Mouse (Mus musculus) heart, embryonic 11.5 days (tissue): Measurements from ENCODE around the gene 1700029P11Rik. TPM values are rescaled to one million over a fixed set of nuclear protein-coding genes. Genes with fewer than 3 reads are reported as not detected.

Experiments
- ATAC-seq: fragments of 200-750 bp; cut with Nextera tagmentation; replicated peaks from 2 replicates; pipeline ENCODE4 v1.8.0; 2017; ENCODE audit warnings: moderate library complexity; ENCODE audit not compliant: insufficient number of reproducible peaks, low FRiP score, low TSS enrichment
- H3K27ac ChIP-seq: fragments of 300-500 bp; sonication (generic); 2 replicates; pipeline ENCODE4 v1.5.1; 2014; ENCODE audit warnings: mild to moderate bottlenecking, low read depth, low read length
- H3K27me3 ChIP-seq: fragments of 300-500 bp; sonication (generic); 2 replicates; pipeline ENCODE4 v1.6.1; 2014; ENCODE audit warnings: mild to moderate bottlenecking, low read length, mixed read lengths; ENCODE audit not compliant: control insufficient read depth, insufficient read depth
- H3K36me3 ChIP-seq: fragments of 300-500 bp; sonication (generic); 2 replicates; pipeline ENCODE4 v1.6.1; 2014; ENCODE audit warnings: mild to moderate bottlenecking, low read length, moderate library complexity, mixed read lengths; ENCODE audit not compliant: control insufficient read depth, insufficient read depth
- H3K4me1 ChIP-seq: fragments of 300-500 bp; sonication (generic); 2 replicates; pipeline ENCODE4 v1.6.1; 2014; ENCODE audit warnings: low read length; ENCODE audit not compliant: control insufficient read depth, insufficient read depth
- H3K4me2 ChIP-seq: fragments of 300-500 bp; sonication (generic); 2 replicates; pipeline ENCODE4 v1.6.1; 2014; ENCODE audit warnings: mild to moderate bottlenecking, moderate library complexity
- H3K4me3 ChIP-seq: fragments of 300-500 bp; sonication (generic); 2 replicates; pipeline ENCODE4 v1.5.1; 2014; ENCODE audit warnings: low read depth, low read length
- H3K9ac ChIP-seq: fragments of 300-500 bp; sonication (generic); 2 replicates; pipeline ENCODE4 v1.6.1; 2014; ENCODE audit warnings: mild to moderate bottlenecking, low read depth, low read length, moderate library complexity
- H3K9me3 ChIP-seq: fragments of 300-500 bp; sonication (generic); replicated peaks from 2 replicates; pipeline ENCODE4 v1.6.1; 2016; ENCODE audit warnings: low read length; ENCODE audit not compliant: control insufficient read depth
- WGBS: fragments of 180-500 bp; shearing (Covaris S2); extraction: QIAGEN DNeasy Blood & Tissue Kit; methylation state at CpG from one replicate; pipeline ENCODE4 v1.1.7; 2014; ENCODE audit not compliant: insufficient replicate concordance; 5-methylcytosine and 5-hydroxymethylcytosine counted together
- polyA plus RNA-seq: library from polyadenylated mRNA; unstranded; fragments of >200 nt; fragmentation: Nextera tagmentation; extraction: Ambion mirVana; gene quantifications from 2 replicates; pipeline ENCODE4 v1.2.1, GENCODE M21; 2014

1700029P11Rik gene
- polyA plus RNA-seq, 1 experiment from 2014 or later, result not detected

- WGBS, result 68% methylated on average over 4 of the region's 4 CpGs
- Histone ChIP-seq H3K4me1 (peaks cover 15% of the 10 kb centered on the region), H3K4me3 (no peak overlapping the region), H3K27me3 (peaks cover 3% of the 10 kb centered on the region), H3K9me3 (no peaks in the 10 kb centered on the region), H3K36me3 (no peaks in the 10 kb centered on the region), H3K4me2 (no peak overlapping the region), H3K9ac (no peak overlapping the region), H3K27ac (no peak overlapping the region)
- ATAC-seq, result no peak
Observed at GRCm38 (mm10) chr15:81939774-81940173, 40.6 kb upstream of the 1700029P11Rik start.

DNA sequence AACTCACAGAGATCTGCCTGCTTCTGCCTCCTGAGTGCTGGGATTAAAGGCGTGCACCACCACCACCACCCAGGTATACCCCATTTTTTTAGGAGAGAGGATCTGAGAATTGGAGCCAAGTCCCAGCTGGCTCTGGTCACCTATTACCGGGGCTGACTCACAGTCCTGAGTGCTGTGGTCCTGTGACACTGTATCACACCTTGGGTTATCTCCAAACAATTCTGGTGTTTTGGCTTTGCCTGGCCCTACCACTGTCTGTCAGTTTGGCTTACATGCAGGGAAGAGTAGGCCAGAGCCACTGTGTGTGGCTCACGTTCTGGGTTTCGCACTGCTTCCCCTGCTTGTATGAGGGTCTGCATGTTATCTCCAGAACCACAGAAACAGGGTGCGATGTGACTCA, 40.1 kb upstream of the 1700029P11Rik start:
- WGBS, result 83% methylated on average over 5 of the region's 5 CpGs
- peaks cover 3% of the 10 kb centered on the region for H3K27me3 ChIP-seq
- peaks cover 15% of the 10 kb centered on the region for H3K4me1 ChIP-seq
- no peaks in the 10 kb centered on the region for H3K9me3 ChIP-seq
- no peak overlapping the region for H3K27ac ChIP-seq
- no peak overlapping the region for H3K4me2 ChIP-seq
- no peak for ATAC-seq
- no peak overlapping the region for H3K9ac ChIP-seq
- H3K36me3 ChIP-seq, result no peaks in the 10 kb centered on the region
- no peak overlapping the region for H3K4me3 ChIP-seq

DNA sequence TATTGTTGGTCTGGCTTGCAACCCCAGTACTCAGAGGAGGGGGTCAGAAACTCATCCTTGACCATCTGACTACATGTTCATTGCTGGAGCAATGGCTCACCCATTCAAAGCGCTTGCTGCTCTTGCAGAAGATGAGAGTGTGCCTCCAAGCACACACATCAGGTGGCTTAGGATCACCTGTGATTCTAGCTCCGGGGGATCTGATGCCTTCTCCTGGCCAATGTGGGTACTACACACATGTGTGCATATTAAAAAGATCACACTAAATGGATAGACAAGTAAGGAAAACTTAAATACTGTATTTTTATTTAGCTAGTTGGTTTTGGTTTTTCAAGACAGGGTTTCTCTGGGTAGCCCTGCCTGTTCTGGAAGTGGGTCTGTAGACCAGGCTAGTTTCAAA, 39.3 kb upstream of the 1700029P11Rik start:
- H3K27ac ChIP-seq, result no peak overlapping the region
- peaks cover 15% of the 10 kb centered on the region for H3K4me1 ChIP-seq
- WGBS, result 76% methylated on average over 2 of the region's 2 CpGs
- no peaks in the 10 kb centered on the region for H3K9me3 ChIP-seq
- no peak for ATAC-seq
- H3K4me2 ChIP-seq, result no peak overlapping the region
- H3K36me3 ChIP-seq, result no peaks in the 10 kb centered on the region
- H3K9ac ChIP-seq, result no peak overlapping the region
- peaks cover 3% of the 10 kb centered on the region for H3K27me3 ChIP-seq
- no peak overlapping the region for H3K4me3 ChIP-seq

DNA sequence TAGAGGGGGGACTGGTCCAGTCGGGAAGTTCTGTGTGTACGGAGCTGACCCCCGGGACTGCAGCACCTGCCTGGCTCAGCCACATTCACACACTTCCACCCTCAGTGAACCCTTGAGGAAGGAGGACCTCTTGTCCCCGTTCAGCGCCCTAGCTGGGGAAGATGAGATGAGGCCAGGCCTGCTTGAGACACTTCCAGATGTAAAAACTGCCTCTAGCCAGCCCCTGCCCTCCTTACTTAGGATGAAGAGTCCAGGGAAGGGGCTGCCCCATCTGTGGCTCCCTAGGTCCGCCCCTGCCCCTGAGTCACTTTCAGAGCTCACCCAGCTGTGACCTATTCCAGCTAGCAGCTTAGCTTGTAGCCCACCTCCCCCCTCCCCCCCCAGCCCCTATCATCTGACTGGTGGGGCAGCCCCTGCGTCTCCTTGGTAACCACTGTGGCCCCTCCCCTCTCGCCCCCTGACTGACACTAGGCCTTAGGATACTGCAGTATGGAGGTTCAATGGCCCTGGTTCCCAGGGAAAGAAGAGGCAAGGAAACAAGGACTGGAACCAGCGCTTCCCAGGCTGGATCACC, 37.1 kb upstream of the 1700029P11Rik start:
- Histone ChIP-seq H3K9me3 (no peaks in the 10 kb centered on the region), H3K27ac (no peak overlapping the region), H3K4me2 (no peak overlapping the region), H3K4me3 (no peak overlapping the region), H3K27me3 (no peaks in the 10 kb centered on the region), H3K36me3 (no peaks in the 10 kb centered on the region), H3K9ac (no peak overlapping the region), H3K4me1 (peaks cover 3% of the 10 kb centered on the region; the same call in 1 of the 2 replicates)
- WGBS, result 20% methylated on average over 9 of the region's 9 CpGs
- no peak for ATAC-seq

DNA sequence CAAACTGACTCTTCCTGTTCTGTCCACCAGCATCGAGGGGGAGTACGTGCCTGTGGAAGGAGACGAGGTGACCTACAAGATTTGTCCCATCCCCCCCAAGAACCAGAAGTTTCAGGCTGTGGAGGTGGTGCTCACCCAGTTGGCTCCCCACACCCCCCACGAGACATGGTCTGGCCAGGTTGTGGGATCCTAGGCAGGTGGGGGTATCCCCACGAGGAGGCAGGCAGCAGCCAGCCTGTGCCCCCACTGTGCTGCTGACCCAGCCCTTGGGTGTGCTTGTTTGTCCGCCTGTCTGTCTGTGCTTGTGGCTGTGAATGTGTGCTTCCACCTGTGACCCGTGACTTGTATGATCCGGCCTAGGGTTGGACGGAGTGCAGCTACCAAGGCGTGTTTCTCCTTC, 31.3 kb upstream of the 1700029P11Rik start:
- Histone ChIP-seq H3K27me3 (no peaks in the 10 kb centered on the region), H3K9ac (no peak overlapping the region), H3K27ac (no peak overlapping the region), H3K36me3 (no peaks in the 10 kb centered on the region; the same call in 1 of the 2 replicates), H3K4me1 (no peaks in the 10 kb centered on the region), H3K4me2 (no peak overlapping the region), H3K9me3 (no peaks in the 10 kb centered on the region), H3K4me3 (no peak overlapping the region)
- 77% methylated on average over 10 of the region's 10 CpGs for WGBS
- ATAC-seq, result no peak

DNA sequence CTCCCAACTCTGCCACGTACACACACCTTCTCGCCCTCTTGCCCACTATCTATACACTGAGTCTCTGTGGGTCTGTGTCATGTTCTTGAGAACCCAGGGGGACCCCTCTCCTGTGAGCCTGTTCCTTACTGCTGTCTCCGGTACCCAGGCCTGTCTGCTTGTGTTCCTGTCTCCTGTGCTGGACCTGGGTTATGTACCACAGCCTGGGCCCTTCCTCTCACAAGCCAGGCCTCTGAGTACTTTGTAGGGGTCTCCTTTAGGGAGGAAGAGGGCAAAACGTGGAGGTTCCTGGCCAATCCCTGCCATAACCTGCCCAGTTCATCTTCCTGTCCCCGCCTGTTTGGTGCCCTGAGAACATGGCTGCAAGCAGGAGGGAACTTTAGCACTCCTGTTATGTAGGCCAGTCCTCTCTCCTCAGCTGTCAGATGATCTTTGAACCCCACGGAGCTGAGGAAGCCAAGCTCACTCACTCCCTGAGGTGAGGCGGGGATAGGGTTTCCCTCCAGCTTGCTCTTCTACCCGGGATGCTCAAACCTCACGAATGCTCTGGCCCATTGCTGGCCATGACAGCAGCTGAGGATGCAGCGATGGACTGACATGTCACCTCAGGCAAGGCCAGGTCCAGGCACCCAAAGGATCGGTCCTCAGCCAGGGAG, 30.7 kb upstream of the 1700029P11Rik start:
- WGBS, result 69% methylated on average over 11 of the region's 11 CpGs
- no peak overlapping the region for H3K4me2 ChIP-seq
- no peak for ATAC-seq
- no peak overlapping the region for H3K4me3 ChIP-seq
- no peaks in the 10 kb centered on the region for H3K4me1 ChIP-seq
- no peaks in the 10 kb centered on the region; the same call in 1 of the 2 replicates for H3K36me3 ChIP-seq
- H3K9me3 ChIP-seq, result no peaks in the 10 kb centered on the region
- H3K9ac ChIP-seq, result no peak overlapping the region; the same call in 1 of the 2 replicates
- no peak overlapping the region for H3K27ac ChIP-seq
- H3K27me3 ChIP-seq, result no peaks in the 10 kb centered on the region

DNA sequence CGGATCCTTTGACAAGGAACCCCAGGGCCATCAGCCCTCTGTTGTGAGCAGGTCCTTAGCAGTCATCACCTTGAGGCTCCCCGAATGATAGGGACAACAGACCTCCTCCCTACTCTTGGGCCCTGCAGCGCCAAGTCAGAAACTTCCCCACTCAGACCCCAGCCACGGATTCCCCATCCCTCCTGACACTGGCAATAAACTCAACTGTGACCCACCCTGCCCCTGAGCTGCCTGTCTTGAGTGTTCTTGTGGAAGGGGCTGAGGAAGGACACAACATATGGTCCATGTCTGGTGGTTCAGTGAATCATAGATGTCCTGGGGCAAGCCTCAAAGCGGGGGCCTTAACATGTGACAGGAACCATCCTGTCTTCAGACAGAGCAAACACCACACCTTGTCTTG, 29.6 kb upstream of the 1700029P11Rik start:
- H3K4me2 ChIP-seq, result no peak overlapping the region
- WGBS, result 84% methylated on average over 5 of the region's 5 CpGs
- H3K27me3 ChIP-seq, result no peaks in the 10 kb centered on the region
- no peak overlapping the region for H3K27ac ChIP-seq
- H3K4me3 ChIP-seq, result no peak overlapping the region
- H3K9me3 ChIP-seq, result no peaks in the 10 kb centered on the region
- no peaks in the 10 kb centered on the region for H3K4me1 ChIP-seq
- H3K9ac ChIP-seq, result no peak overlapping the region
- no peak for ATAC-seq
- H3K36me3 ChIP-seq, result peaks cover 4% of the 10 kb centered on the region; the same call in 1 of the 2 replicates

- Histone ChIP-seq H3K4me3 (no peak overlapping the region), H3K9me3 (no peaks in the 10 kb centered on the region), H3K9ac (no peak overlapping the region), H3K36me3 (peaks cover 4% of the 10 kb centered on the region; the same call in 1 of the 2 replicates), H3K4me2 (no peak overlapping the region), H3K27ac (no peak overlapping the region), H3K4me1 (no peaks in the 10 kb centered on the region), H3K27me3 (no peaks in the 10 kb centered on the region)
- ATAC-seq, result no peak
- 85% methylated on average over 9 of the region's 9 CpGs for WGBS
Observed at GRCm38 (mm10) chr15:81951159-81951558, 29.2 kb upstream of the 1700029P11Rik start.

DNA sequence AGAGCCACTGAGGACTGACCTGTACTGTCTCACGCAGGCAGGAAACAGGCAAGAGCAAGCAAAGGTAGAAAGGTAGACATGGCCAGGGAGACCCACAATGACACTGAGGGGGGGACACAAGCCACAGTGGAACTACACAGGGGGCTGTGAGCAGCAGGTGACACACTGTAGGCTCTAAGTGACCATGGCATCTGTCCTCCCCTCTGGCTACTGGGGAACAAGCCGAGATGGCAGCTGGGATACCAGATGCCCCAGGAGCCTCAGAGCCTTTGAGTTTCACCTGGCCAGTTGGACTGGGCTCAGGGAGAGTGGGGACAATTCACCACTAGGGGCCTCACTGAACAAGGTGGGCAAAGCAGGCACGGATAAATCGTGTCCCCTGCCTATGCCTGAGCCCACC, 28.0 kb upstream of the 1700029P11Rik start:
- H3K36me3 ChIP-seq, result peaks cover 4% of the 10 kb centered on the region; the same call in 1 of the 2 replicates
- no peaks in the 10 kb centered on the region for H3K4me1 ChIP-seq
- no peak for ATAC-seq
- H3K9me3 ChIP-seq, result no peaks in the 10 kb centered on the region
- WGBS, result 82% methylated on average over 4 of the region's 4 CpGs
- no peak overlapping the region for H3K27ac ChIP-seq
- H3K9ac ChIP-seq, result no peak overlapping the region
- H3K27me3 ChIP-seq, result no peaks in the 10 kb centered on the region
- H3K4me3 ChIP-seq, result no peak overlapping the region
- no peak overlapping the region for H3K4me2 ChIP-seq
